Mouse (Mus musculus) kidney, postnatal 36 days (tissue): ENCODE measurements around the gene Ssmem1.

Source experiments
- DNase-seq, 2 experiments: peaks; one replicate each; pipeline ENCODE4 v3.0.0; 2021 to 2022; ENCODE audit warnings: mixed read lengths in 2 of 2

Gene Ssmem1

DNA sequence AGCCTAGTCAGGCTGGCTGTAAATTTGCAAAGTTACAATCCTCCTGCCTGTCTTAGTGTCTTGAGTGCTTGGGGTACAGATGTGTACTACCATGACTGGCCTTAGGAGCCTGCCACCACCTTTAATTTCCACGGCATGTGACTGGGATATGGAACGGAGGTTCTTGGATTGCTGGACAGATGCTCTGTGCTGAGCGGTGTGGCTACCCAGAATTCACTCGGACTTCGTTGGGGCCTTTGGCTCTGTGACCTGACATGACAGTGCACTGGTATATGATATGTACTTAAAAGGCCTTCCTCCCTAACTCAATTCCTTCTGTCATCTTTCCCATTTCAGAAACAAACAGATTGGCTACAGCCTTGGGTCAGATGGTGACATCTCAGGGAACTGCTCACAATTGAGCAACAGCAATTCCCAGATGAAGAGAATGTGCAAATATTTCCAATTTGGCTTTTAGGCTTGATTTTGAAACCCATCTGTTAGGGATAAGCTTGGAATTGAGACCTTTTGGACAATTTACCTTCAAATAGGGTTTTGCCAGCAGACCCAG is 45.0 kb downstream of the Ssmem1 start:
- DNase-seq, result no peak

DNA sequence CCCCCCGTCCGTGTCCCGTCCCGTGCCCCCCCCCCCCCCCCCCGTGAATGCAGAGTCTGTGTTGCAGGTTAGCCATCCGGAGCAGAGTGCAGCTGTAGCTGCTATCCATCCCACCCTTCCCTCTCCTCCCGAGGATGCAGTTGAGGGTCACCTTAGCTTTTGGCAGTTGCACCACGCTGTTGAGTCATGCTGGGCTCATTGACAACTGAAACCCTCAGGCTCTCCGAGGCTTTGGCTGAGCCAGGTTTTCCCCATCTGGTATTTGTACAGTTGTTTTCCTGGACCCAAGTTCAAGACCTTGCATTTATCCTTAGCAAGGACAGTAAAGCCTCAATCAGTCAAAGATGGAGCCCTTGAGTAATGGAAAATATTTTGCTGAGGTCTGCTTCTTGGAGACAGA is 46.4 kb downstream of the Ssmem1 start:
- DNase-seq, result peak in 1 of 2 experiments; percentile 19

DNA sequence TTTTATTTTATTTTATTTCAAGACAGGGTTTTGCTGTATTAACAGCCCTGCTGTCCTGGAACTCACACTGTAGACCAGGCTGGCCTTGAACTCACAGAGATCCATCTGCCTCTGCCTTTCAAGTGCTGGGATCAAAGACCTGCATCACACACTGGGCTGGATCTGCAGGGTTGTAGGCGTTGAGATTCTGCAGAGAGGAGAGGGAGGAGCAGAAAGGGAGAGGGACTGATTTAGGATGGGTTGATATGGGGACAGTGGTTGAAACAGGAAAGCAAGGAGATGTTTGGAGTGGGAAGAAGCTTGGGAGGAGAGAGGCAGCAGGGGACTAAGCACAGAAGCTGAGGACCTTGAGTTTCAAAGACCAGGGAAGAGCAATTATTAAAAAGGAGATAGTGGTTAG is 50.1 kb downstream of the Ssmem1 start:
- no peak for DNase-seq

DNA sequence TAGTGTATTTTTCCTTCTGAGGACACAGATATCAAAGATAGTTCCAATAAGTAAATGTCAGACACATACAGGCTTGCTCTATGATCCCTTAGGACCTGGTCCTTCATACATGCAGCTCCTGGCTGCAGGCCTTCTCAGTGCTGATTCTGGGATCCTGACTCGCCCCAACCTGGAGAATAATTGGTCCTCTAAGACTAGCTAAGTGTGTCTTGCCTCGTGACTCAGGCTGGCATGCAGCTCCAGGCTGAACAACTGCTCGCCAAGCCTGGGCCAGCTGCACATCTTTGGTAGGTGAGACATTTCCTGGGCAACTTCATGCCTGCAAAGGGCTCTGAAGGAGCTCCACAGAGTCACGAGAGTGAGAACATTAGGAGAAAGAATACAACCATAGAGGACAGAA is 52.5 kb downstream of the Ssmem1 start:
- no peak for DNase-seq

DNA sequence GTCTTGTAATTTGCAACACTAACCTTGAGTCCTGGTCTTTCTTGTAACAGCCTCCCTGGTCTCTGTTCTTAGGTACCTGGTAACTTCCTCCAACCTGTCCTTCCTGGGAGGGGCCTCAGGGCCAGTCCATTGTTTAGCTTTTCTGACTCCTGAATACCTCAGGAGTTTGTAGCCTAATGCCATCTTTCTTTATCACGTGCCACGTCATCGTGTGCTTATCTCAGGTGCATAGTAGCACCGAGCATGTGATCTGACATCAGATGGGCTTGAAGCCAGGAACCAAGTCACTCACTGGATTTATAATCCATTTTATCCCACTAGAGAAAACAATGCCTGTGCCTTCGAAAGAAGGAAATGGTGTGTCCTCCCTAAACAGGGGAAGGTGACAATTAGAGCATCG is 53.9 kb downstream of the Ssmem1 start:
- DNase-seq, result no peak

DNA sequence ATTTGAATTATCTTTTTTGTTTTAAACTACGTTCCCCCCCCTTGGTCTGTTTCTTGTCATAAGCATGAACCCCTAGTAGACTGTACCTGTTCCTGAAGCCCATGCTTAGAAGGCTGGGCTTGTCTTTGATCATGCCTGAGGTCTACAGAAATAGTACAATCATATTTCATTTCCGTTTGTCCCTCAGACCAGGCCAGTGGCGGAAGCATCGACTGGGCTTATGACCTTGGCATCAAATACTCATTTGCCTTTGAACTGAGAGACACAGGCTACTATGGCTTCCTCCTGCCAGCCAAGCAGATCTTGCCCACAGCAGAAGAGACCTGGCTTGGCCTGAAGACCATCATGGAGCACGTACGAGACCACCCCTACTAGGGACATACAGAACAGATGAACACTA is 54.4 kb downstream of the Ssmem1 start:
- DNase-seq, result no peak

DNA sequence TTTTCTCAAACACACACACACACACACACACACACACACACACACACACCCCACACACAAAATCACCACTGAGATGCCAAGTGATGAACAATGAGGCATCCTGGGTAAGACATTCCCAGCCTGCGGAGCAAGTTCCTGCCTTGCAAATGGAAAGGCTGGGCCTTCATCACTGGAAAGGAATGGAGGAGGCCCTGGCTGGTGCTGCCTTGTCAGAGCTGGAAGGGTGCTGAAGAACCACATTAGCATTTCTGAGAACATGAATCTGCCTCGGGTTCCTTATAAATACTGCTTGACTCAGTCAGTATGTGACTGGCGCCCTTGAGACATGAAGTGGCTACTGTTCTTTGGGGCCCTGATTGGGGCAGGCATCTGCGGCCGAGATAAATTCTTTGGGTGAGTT is 58.4 kb downstream of the Ssmem1 start, which contains the start of gene Cpa4:
Cpa4 (plus strand) TSS at position 301 of the 400 bp plus-strand sequence.
- no peak for DNase-seq

DNA sequence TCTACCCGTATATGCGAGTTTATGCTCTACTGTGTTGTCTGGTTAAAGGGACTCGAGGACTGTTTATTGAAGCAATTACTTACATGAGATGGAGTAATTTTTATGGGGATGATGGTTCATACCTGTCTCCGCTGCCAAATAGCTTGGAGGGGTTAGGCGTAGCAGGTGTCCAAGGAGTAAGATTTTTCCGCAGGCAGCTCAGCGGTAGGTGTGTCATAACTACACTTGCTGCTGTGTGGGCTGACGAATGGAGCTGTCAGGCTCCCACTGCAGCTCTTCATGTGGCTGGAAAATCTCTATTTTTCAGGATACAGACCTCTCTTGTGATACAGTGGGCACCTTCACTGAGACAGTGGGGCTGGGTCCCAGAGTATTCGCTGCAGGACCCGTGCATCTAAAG is 59.7 kb downstream of the Ssmem1 start:
- no peak for DNase-seq
